Mouse (Mus musculus): ENCODE results near the gene Pigk. TPM values are rescaled to one million over a fixed set of nuclear protein-coding genes. Genes with fewer than 3 reads are reported as not detected.

Gene Pigk
- polyA plus RNA-seq, 1 experiment from 2014 or later: 47.9 TPM

DNA sequence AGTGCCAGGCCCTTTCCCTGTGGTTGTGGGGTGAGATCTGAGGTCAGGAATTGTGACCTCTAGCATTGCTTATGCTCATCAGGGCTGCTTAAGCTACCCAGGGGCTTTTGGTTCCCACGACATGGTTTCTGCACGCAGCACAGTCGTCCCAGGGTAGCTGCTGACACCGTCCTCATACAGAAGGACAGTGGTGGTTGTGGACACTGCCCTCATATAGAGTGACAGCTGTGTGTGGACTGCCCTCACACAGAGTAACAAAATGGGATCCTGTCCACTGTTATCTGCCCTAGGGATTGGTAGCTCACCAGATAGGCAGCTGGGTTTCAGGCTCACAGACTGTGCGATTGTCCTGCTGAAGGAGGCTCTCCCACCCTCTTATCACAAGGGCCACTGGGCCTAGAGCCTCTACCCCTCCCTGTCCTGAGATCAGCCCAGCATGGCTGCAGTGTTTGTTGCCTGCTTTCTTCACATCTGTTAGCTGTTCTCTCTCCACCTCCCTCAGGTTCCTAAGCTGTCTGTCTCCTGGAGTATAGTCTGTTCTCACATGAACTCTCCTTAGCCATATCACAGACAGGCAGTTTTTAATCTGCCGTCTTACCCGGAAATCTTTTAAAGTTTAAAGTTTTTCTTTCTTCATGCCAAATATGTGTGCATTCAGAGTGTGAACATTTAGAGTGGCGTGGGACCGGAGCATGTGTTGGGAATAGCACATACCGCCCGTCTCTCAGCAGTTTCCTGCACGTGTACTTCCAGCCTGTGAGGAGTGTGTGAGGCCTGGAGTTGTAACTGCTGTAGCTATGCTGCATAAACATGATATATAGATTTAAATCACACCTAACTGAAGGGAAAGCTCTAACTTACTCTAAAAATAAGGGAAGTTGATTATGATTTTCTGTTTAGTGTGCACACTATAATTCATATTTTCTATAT, 43.8 kb downstream of the Pigk start:
- ATAC-seq (ENCODE audit: low FRiP score): peak; percentile 25; the same call in 1 of the 2 replicates
- Histone ChIP-seq H3K4me1 (replicated peaks) (peaks cover 34% of the 10 kb centered on the region), H3K4me2 (no peak overlapping the region), H3K9ac (no peak overlapping the region), H3K27ac (peak overlapping the region; percentile 48; the same call in 1 of the 2 replicates), H3K27me3 (no peaks in the 10 kb centered on the region), H3K9me3 (no peaks in the 10 kb centered on the region), H3K4me3 (no peak overlapping the region), H3K36me3 (no peaks in the 10 kb centered on the region)
- 65% methylated on average over 12 of the region's 12 CpGs for WGBS

DNA sequence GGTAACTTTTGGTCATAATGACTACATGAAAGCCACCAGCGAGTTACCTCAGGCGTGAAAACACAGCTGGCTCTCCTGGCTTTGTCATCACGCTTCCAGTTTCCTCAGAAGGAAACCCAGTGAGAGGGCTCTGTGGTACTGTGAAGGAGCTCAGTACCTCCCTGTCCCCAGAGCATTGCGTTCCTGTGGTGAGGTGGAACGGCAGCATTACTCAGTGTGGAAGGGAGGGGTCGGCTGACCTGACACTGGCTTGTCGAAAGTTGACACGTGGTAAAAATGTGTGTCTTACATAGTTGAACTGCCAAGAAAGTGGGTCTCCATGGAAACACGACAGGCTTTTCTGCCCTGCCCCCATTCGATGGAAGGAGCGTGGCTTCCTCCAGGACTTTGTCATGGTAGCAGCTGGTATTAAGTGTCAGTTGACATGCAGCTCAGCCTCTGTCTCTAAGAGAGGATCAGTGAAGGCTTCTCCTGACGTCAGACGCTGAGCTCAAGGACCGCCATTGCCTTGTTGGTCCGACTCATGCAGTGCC, 44.7 kb downstream of the Pigk start:
- Histone ChIP-seq H3K4me3 (no peak overlapping the region), H3K9me3 (no peaks in the 10 kb centered on the region), H3K9ac (no peak overlapping the region), H3K27ac (no peak overlapping the region), H3K36me3 (no peaks in the 10 kb centered on the region), H3K27me3 (no peaks in the 10 kb centered on the region), H3K4me2 (no peak overlapping the region), H3K4me1 (replicated peaks) (peaks cover 42% of the 10 kb centered on the region)
- WGBS: 40% methylated on average over 15 of the region's 15 CpGs
- ATAC-seq (ENCODE audit: low FRiP score): peak; percentile 47; the same call in 1 of the 2 replicates

DNA sequence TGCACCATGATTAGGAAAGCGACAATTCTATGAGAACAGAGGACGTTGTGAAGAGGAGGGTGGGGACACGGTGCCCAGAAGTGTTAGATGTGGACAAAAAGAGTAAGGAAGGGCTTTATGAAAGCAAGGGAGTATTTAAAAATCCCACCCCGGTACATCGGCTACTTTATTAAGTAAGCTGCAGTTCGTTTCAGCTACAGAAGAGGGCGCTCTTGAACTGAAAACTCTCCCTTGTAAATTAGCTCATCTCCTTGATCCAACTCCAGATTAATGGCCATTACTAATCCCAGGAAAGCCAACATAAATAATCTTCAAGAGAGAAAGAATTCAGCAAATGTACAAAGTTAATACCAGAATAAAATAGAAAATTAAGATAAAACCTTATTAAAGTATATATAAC, 47.2 kb downstream of the Pigk start:
- no peaks in the 10 kb centered on the region for H3K27me3 ChIP-seq
- no peak overlapping the region for H3K4me3 ChIP-seq
- no peaks in the 10 kb centered on the region for H3K9me3 ChIP-seq
- no peak overlapping the region for H3K27ac ChIP-seq
- no peak for ATAC-seq (ENCODE audit: low FRiP score)
- no peaks in the 10 kb centered on the region for H3K36me3 ChIP-seq
- peaks cover 38% of the 10 kb centered on the region for H3K4me1 ChIP-seq (replicated peaks)
- WGBS: 21% methylated on average over 7 of the region's 7 CpGs
- H3K9ac ChIP-seq: no peak overlapping the region
- no peak overlapping the region for H3K4me2 ChIP-seq

DNA sequence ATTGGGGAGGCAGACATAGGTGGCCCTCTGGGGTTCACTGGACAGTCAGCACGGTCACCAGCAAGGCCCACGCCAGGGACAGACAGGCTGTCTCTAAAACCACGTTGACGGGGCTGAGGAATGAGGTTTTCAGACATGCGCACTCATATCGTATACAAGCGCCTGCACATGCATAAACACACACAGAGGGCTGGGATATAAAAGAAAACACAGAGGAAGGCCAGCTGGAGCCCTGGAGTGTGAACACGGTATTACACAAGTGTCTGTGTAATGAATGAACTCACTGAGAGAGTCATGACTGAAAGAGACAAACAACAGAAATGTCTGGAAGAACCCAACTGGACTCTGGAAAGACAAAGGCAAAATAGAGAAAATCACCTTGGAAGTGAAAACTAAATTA, 47.8 kb downstream of the Pigk start:
- H3K9ac ChIP-seq: no peak overlapping the region
- WGBS: 89% methylated on average over 8 of the region's 8 CpGs
- no peak overlapping the region for H3K4me2 ChIP-seq
- H3K36me3 ChIP-seq: 0 out of 2 replicates have a peak, but pooled peaks cover under 1% of the 10 kb centered on the region
- peaks cover 33% of the 10 kb centered on the region for H3K4me1 ChIP-seq (replicated peaks)
- ATAC-seq (ENCODE audit: low FRiP score): no peak
- H3K9me3 ChIP-seq: no peaks in the 10 kb centered on the region
- no peak overlapping the region for H3K4me3 ChIP-seq
- no peak overlapping the region for H3K27ac ChIP-seq
- no peaks in the 10 kb centered on the region for H3K27me3 ChIP-seq

DNA sequence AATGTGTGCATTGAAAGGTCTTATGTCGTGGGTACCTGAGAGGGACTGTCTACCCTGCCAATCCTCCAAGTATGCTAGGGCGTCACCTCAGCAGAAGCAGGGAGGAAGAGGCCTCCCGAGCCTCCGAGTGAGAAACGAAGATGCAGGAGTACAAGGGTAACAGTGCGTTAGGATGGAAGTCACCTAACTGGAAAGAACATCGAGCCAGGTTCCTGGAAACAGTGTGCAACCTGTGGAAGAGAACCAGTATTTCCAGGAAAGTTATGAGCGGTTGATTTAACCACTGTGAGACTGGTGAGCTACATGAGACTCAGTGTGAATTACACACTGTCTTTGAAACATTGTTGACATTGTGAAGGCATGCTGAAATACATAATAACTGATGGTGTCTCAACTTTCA, 48.4 kb downstream of the Pigk start:
- 0 out of 2 replicates have a peak, but pooled peaks cover 2% of the 10 kb centered on the region for H3K36me3 ChIP-seq
- no peak overlapping the region for H3K4me2 ChIP-seq
- WGBS: 97% methylated on average over 8 of the region's 8 CpGs
- H3K4me1 ChIP-seq (replicated peaks): peaks cover 27% of the 10 kb centered on the region
- ATAC-seq (ENCODE audit: low FRiP score): no peak
- H3K27me3 ChIP-seq: no peaks in the 10 kb centered on the region
- no peak overlapping the region for H3K27ac ChIP-seq
- H3K4me3 ChIP-seq: no peak overlapping the region
- H3K9me3 ChIP-seq: no peaks in the 10 kb centered on the region
- no peak overlapping the region for H3K9ac ChIP-seq

DNA sequence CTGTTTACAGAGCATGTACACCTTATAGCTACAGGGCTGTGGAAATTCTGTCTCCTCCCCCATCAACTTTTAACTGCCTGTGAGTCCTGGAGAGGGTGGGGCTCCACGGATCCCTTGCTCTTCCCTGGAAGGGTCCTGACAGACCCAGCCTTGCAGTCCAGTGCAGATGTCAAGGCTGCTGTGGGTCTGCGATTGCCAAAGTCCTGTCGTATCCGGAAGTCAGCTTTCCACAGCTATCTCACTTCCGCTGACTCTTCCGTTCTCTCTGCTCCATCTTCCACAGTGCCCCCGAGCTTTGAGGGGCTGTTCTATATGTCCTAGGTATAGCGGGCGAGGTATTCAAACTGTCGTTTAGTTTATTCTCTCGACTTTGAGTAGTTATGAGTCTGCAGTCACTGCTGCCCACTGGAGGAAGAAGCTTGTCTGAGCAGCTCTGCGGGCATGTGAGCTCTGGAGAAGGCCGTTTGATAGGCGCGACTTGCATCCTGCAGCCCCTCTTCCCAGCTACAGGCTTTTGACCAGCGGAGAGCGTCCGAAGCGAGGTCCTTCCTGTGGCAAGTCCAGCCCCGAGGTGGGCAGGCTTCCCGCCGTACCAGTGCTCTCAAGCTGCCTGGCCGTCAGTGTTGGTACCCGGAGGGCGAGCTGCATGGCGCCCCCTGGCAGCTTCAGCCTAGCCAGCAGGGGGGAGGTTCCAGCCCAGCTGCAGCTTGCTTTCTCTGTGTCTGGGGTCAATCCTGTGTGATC, 49.4 kb downstream of the Pigk start:
- Histone ChIP-seq H3K4me2 (peak overlapping the region; percentile 44), H3K9ac (peak overlapping the region; percentile 29; the same call in 1 of the 2 replicates), H3K4me3 (peak overlapping the region; percentile 15; the same call in 1 of the 2 replicates), H3K36me3 (peaks cover 7% of the 10 kb centered on the region; the same call in 1 of the 2 replicates), H3K27ac (0 out of 2 replicates have a peak overlapping the region, but pooled peaks have one; percentile 18), H3K4me1 (replicated peaks) (peaks cover 19% of the 10 kb centered on the region), H3K27me3 (no peaks in the 10 kb centered on the region), H3K9me3 (no peaks in the 10 kb centered on the region)
- no peak for ATAC-seq (ENCODE audit: low FRiP score)
- 51% methylated on average over 26 of the region's 26 CpGs for WGBS

DNA sequence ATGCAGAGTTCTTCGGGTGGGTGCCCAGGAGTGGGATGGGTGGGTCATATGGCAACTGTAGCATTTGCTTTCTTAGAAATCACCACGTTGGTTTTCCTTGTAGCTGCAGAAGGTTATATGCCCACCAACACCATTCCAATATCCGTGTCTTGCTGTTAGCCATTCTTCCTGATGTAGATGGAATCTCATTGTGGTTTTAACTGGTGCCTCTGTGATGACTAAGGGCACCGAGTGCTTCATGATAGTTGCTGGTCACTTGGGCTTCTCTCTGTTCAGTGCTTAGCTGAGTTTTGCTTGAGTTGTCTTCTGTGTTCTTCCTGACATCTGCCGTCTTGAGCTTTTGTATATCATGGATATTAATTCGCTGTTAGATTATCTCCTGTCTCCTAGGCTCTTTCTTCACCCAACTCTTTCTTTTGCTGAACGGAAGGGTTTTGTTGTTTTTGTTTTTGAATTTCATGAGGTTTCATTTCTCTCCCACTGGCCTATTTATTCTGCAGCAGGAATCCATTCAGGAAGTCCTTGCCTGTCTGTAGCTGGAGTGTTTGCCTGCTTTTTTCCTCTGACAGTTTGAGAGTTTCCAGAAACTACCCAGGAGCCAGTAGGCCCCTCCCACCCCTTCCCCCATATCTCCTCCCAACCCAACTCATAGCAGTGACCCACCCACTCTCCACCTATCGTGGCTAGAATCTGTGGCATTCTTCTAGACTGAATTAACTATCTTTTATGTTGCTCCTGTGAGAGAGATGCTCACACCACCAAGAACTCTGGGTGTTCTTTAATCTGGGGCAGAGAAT, 50.8 kb downstream of the Pigk start:
- no peak overlapping the region for H3K4me2 ChIP-seq
- no peaks in the 10 kb centered on the region for H3K27me3 ChIP-seq
- H3K9ac ChIP-seq: no peak overlapping the region
- H3K4me3 ChIP-seq: no peak overlapping the region
- 73% methylated on average over 8 of the region's 8 CpGs for WGBS
- H3K36me3 ChIP-seq: peaks cover 13% of the 10 kb centered on the region
- H3K9me3 ChIP-seq: no peaks in the 10 kb centered on the region
- H3K27ac ChIP-seq: no peak overlapping the region
- H3K4me1 ChIP-seq (replicated peaks): peaks cover 9% of the 10 kb centered on the region; the same call in 1 of the 2 replicates
- no peak for ATAC-seq (ENCODE audit: low FRiP score)

DNA sequence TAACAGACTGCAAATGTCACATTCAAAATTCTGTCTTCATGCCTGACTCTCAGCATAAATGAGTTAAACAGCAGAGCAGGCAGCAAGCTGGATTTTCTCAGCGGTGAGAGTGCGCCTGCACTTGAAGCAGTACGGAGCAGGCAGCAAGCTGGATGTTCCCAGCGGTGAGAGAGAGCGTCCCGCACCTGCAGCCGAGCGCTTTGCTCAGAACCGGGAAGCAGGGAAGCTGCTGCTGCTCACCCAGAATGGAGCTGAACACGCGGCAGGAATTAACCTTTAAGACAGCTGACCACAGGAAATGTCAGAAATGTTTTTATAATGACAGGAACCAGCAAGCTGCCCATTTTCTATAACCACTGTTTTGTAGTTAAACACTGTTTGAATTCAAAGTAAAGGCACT, 53.6 kb downstream of the Pigk start:
- H3K4me2 ChIP-seq: no peak overlapping the region
- no peaks in the 10 kb centered on the region for H3K9me3 ChIP-seq
- H3K4me3 ChIP-seq: no peak overlapping the region
- H3K9ac ChIP-seq: no peak overlapping the region
- H3K4me1 ChIP-seq (replicated peaks): peaks cover 9% of the 10 kb centered on the region; the same call in 1 of the 2 replicates
- H3K27ac ChIP-seq: no peak overlapping the region
- no peak for ATAC-seq (ENCODE audit: low FRiP score)
- peaks cover 13% of the 10 kb centered on the region for H3K36me3 ChIP-seq
- 70% methylated on average over 11 of the region's 11 CpGs for WGBS
- H3K27me3 ChIP-seq: no peaks in the 10 kb centered on the region

DNA sequence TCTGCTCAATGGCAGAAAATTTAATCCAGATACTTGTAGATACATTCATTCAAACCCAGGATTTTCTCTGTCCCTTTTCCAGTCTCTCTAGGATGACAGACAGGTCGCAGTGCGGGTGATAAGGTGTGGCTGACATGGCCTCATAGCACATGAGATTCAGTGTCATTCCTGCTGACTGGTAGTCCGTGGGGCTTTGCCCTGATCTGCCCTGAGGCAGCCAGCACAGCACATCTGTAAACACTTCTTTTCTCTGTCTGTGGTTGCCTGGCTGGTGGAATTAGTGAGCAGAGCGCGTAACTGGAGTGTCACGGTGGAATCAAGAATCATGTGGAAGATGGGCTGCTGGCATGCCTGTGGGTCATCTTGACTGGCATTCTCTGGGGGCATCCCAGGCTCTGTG, 56.2 kb downstream of the Pigk start:
- no peak overlapping the region for H3K4me3 ChIP-seq
- H3K36me3 ChIP-seq: peaks cover 13% of the 10 kb centered on the region
- H3K9me3 ChIP-seq: no peaks in the 10 kb centered on the region
- 86% methylated on average over 6 of the region's 6 CpGs for WGBS
- no peaks in the 10 kb centered on the region for H3K4me1 ChIP-seq (replicated peaks)
- no peak for ATAC-seq (ENCODE audit: low FRiP score)
- no peaks in the 10 kb centered on the region for H3K27me3 ChIP-seq
- H3K9ac ChIP-seq: no peak overlapping the region
- no peak overlapping the region for H3K4me2 ChIP-seq
- H3K27ac ChIP-seq: no peak overlapping the region; the same call in 1 of the 2 replicates

DNA sequence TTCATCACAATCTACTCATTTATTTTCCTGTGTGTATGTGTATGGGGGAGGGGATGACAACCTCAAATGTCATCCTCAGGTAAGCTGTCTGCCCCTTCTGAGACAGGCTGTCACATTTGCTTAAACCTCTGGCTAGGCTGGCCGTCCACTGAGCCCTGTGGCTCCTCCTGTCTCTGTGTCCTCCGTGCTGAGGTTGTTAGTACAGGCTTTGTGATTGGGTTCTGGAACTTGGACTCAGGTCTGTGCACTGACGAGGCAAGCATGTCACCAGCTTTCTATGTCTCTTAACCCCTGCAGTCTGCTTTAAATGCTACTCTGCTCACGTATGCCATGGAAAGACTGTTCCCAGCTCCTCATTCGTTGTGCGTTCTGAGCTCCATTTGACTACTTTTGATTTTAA, 62.5 kb downstream of the Pigk start:
- Histone ChIP-seq H3K4me2 (no peak overlapping the region), H3K9ac (no peak overlapping the region), H3K27me3 (no peaks in the 10 kb centered on the region), H3K4me1 (replicated peaks) (0 out of 2 replicates have a peak, but pooled peaks cover 3% of the 10 kb centered on the region), H3K36me3 (peaks cover 3% of the 10 kb centered on the region; the same call in 1 of the 2 replicates), H3K27ac (no peak overlapping the region), H3K4me3 (no peak overlapping the region), H3K9me3 (no peaks in the 10 kb centered on the region)
- no peak for ATAC-seq (ENCODE audit: low FRiP score)
- WGBS: 81% methylated on average over 6 of the region's 6 CpGs

DNA sequence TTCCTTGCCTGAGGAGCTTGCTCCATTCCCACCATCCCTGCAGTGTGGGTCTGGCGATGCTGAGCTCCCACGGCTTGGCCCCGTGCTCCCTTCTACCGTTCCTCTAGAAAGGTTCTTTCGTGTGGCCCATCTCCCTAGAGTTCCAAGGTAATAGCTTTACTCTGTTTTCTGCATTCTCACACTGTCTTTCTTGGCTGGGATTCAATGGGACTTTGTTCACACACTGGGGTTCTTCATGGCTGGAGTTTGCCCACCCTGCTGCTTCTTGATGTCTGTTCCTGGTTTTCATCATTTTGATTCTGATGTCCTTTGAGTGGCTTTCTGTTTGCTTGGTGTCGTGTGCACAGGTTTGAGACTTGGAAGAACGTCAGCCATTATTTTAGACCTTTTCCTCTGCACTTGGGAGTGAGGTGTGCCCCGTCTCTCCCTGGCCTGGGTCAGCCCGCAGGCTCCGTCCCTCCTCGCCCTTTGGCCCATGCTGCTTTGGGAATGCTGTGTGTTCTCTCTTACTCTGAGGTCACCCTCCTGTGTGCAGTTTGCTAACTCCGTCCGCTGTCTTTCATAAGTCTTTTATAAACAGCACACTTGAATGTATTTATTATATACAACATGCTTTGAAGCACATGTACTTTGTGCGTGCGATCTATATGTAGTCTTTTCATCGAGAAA, 63.1 kb downstream of the Pigk start:
- 0 out of 2 replicates have a peak, but pooled peaks cover 3% of the 10 kb centered on the region for H3K4me1 ChIP-seq (replicated peaks)
- no peak overlapping the region for H3K4me3 ChIP-seq
- no peaks in the 10 kb centered on the region for H3K27me3 ChIP-seq
- H3K9me3 ChIP-seq: no peaks in the 10 kb centered on the region
- no peak overlapping the region for H3K4me2 ChIP-seq
- no peak overlapping the region for H3K9ac ChIP-seq
- no peak overlapping the region for H3K27ac ChIP-seq
- 80% methylated on average over 16 of the region's 16 CpGs for WGBS
- ATAC-seq (ENCODE audit: low FRiP score): no peak
- H3K36me3 ChIP-seq: peaks cover 3% of the 10 kb centered on the region; the same call in 1 of the 2 replicates

Measured in hindbrain, embryonic 13.5 days (tissue).